Mouse (Mus musculus): ENCODE results near the gene Surf2. TPM values are rescaled to one million over a fixed set of nuclear protein-coding genes. Genes with fewer than 3 reads are reported as not detected.

Surf2 gene
- total RNA-seq, 2 experiments from 2014 or later, result 12.4 to 16.1 TPM

DNA sequence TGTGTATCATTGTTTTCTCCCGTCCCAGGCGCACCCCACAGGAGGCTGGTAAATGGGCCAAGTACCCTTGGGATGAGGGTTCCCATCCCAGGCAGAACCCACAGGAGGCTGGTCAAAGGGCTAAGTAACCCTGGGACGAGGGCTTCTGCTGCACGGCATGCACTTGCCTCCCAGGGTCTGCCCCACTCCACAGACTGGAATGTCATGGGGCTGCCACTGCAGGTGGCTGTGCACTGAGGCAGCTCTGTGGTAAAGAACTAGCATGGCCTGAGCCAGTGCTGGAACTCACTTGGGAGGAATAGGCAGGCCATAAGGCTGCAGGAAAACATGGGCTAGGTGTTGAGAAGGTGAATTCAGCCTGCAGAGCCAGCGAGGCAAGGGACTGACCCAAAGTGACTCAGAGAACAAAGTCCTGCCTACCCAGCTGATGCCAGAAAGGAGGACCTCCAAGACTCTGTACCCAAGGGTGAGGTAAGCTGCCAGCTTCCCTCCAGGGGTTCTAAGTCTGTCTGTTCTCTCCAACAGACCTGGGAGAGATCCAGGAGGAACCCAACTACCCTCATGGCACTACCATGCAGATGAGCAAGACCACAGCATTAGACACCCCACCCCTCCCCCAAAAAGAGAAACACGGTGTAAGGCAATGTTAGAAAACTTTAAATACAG is 4.2 kb downstream of the Surf2 start:
- no peak for DNase-seq
- no peak for TF ChIP-seq CTCF (IDR thresholded peaks at IDR 0.05)
- Histone ChIP-seq H3K4me3 (no peak overlapping the region), H3K27ac (no peak overlapping the region)
- intact Hi-C loops (cut with DNase I), result no loop called here

- peak overlapping the region; percentile 12; the same call in 1 of the 2 replicates for H3K27ac ChIP-seq
- intact Hi-C loops (cut with DNase I), result no loop called here
- TF ChIP-seq CTCF (IDR thresholded peaks at IDR 0.05), result no peak
- no peak overlapping the region for H3K4me3 ChIP-seq
- DNase-seq, result no peak
Observed at GRCm38 (mm10) chr2:26921784-26922183, 5.6 kb downstream of the Surf2 start.

GRCm38 (mm10) chr2:26927745-26928476 is 11.7 kb downstream of the Surf2 start:
- peak; percentile 50 for DNase-seq
- no peak for TF ChIP-seq CTCF (IDR thresholded peaks at IDR 0.05)
- intact Hi-C loops (cut with DNase I), result no loop called here
- Histone ChIP-seq H3K27ac (peak overlapping the region; percentile 35), H3K4me3 (no peak overlapping the region)

DNA sequence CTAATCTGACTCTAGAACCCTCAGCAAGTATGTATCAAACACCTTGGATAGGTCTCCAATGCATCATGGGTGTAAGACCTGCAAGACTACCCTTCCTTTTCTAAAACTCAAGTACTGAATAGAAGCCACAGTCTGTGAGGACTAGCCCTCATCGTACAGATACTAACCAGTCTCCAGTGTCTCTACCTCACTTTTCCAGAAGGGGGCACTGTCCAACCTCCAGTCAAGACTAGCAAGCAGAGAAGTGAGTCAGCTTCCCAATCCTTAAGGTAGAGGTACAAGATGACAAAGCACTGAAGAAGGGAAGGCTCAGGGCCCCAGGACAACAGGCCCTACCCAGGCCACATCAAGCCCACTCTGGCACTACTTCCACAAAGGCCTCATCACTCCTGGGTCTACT is 14.2 kb downstream of the Surf2 start:
- peak; percentile 66 for DNase-seq
- Histone ChIP-seq H3K4me3 (peak overlapping the region; percentile 36), H3K27ac (peak overlapping the region; percentile 56)
- intact Hi-C loops (cut with DNase I), result loop anchor here (1.0 kb wide), 1 partner anchor 108 kb away; no protein-coding TSS in a partner anchor
- TF ChIP-seq CTCF (IDR thresholded peaks at IDR 0.05), result peak; percentile 75

GRCm38 (mm10) chr2:26932473-26933303 is 16.5 kb downstream of the Surf2 start:
- H3K27ac ChIP-seq, result peak overlapping the region; percentile 98
- peak overlapping the region; percentile 100 for H3K4me3 ChIP-seq
- intact Hi-C loops (cut with DNase I), result loop anchor here (2.0 kb wide), 1 partner anchor 22 kb away; the partner anchor contains the start of genes Med22 and Rpl7a
- no peak for DNase-seq
- no peak for TF ChIP-seq CTCF (IDR thresholded peaks at IDR 0.05)

GRCm38 (mm10) chr2:26933304-26934055 is 17.3 kb downstream of the Surf2 start, which contains the start of the genes Surf4 and Stkld1:
TSS of gene Surf4 (minus strand) at chr2:26933928.
TSS of gene Stkld1 (plus strand) at chr2:26934047.
- intact Hi-C loops (cut with DNase I), result loop anchor here (2.0 kb wide), 1 partner anchor 23 kb away; the partner anchor contains the start of genes Med22 and Rpl7a
- H3K27ac ChIP-seq, result peak within 1 kb of the TSS; percentile 98
- DNase-seq, result peak; percentile 97
- peak; percentile 4; the same call in 1 of the 2 replicates for TF ChIP-seq CTCF (IDR thresholded peaks at IDR 0.05)
- H3K4me3 ChIP-seq, result peak within 1 kb of the TSS; percentile 100

- no peak for TF ChIP-seq CTCF (IDR thresholded peaks at IDR 0.05)
- DNase-seq, result no peak
- H3K27ac ChIP-seq, result no peak overlapping the region
- H3K4me3 ChIP-seq, result no peak overlapping the region
- intact Hi-C loops (cut with DNase I), result loop anchor here (5.0 kb wide), 1 partner anchor 72 kb away; the partner anchor contains the start of gene Cacfd1
Observed at GRCm38 (mm10) chr2:26935286-26935685, 19.1 kb downstream of the Surf2 start.

DNA sequence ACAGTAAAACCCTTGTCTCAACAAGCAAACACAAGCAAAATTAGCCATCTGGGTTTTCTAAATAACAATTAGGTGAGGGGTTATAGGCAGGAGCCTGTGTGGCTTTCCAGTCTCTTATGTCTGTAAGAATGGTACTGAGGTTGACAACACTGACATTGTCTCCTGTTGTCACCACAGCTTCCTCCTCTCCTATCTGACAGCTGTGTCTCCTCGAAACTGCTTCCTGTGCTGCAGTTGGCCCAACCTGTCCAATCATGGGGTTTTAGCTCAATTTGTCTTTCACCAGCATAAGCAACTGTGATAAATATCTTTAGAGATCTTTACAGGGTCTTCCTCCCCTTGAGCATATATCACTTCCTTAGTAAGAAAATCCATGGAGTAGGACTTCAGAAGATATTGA is 20.3 kb downstream of the Surf2 start:
- Histone ChIP-seq H3K27ac (no peak overlapping the region), H3K4me3 (no peak overlapping the region)
- no peak for TF ChIP-seq CTCF (IDR thresholded peaks at IDR 0.05)
- DNase-seq, result no peak
- intact Hi-C loops (cut with DNase I), result loop anchor here (5.0 kb wide), 1 partner anchor 71 kb away; the partner anchor contains the start of gene Cacfd1

GRCm38 (mm10) chr2:26941539-26941938 is 25.4 kb downstream of the Surf2 start:
- Histone ChIP-seq H3K27ac (no peak overlapping the region), H3K4me3 (no peak overlapping the region)
- TF ChIP-seq CTCF (IDR thresholded peaks at IDR 0.05), result no peak
- intact Hi-C loops (cut with DNase I), result no loop called here
- DNase-seq, result no peak

DNA sequence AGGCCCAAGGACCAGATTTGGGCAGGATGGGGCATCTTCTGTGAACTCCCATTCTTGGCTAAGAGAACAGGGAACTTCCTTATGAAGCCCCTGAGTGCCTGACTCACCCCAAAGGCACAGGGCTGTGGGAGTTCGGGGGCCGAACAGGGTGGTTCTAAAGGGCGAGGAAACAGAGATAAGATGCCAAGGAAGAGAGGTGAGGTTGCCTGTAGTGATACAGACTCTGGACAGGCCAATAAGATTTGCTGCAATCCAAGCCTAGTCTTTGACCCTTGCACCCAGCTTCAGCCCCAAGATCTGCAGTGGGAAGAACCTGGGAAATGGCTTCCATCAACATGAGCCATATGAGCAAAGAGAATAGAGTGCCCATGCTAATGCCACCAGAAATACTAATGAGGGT is 27.1 kb downstream of the Surf2 start:
- no peak for TF ChIP-seq CTCF (IDR thresholded peaks at IDR 0.05)
- Histone ChIP-seq H3K27ac (no peak overlapping the region), H3K4me3 (no peak overlapping the region)
- intact Hi-C loops (cut with DNase I), result no loop called here
- no peak for DNase-seq

DNA sequence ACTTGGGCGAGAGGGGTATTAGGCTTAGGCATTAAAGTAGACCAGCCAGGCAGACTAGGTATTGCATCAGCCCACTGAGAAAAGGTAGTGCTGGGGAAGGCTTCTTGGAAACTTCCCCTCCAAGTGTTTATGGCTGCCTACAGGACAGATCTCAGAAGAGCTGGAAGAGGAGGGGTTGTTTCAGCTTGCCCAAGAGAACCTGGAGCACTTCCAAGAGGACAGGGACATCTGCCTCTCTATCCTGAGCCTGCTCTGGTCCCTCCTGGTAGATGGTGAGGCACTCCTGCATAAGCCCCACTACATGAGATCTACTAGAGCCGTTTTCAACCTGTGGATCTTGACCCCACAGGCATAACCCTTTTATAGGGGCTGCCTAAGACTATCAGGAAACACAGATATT is 34.2 kb downstream of the Surf2 start:
- no peak for TF ChIP-seq CTCF (IDR thresholded peaks at IDR 0.05)
- no peak for DNase-seq
- intact Hi-C loops (cut with DNase I), result no loop called here
- no peak overlapping the region for H3K4me3 ChIP-seq
- no peak overlapping the region for H3K27ac ChIP-seq

Measured in gastrocnemius, adult 2 months (tissue).